16 mouse cellular contexts compared by ENCODE assay signal in the genomic region with DNA sequence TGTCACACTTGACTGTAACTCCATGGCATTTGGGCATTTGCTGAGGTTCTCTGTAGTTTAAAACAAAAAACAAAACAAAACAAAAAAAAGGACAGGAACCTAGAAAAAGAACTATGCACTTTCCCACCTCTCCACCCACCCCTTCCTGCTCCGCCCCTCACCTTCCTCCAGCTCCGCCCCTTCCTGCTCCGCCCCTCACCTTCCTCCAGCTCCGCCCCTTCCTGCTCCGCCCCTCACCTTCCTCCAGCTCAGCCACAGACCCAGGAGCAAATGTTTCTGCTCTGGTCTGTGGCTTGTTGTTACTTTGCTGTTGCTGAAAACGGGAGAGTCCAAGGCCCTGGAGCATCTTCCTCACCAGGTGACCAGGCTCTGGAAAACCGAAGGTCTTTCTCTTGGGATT. TPM values are rescaled to one million over a fixed set of nuclear protein-coding genes. Genes with fewer than 3 reads are reported as not detected.
DNase-seq lines count a peak whose midpoint lies in the region; ATAC-seq and TF ChIP-seq lines count a peak whose summit lies in the region.
"Had no signal": no experiment of that assay in that cellular context is flagged by ENCODE, and none has a peak within 500 bp of the region (broad histone marks: within the 10 kb centered on the region; RNA-seq: fewer than 3 reads in every experiment).

No protein-coding gene starts in this region.

- 0 out of 2 replicates have a peak, but pooled peaks have one; percentile 19 for TF ChIP-seq POLR2A in bone marrow, adult 2 months (IDR thresholded peaks at IDR 0.05; ENCODE audit: borderline replicate concordance, control insufficient read depth, low read depth, low read length)

- H3K4me3 ChIP-seq in bone marrow, adult 2 months (replicated peaks; ENCODE audit: control insufficient read depth, low read depth, low read length), result peak overlapping the region; percentile 48
- H3K4me3 ChIP-seq: forebrain, embryonic 15.5 days; heart, embryonic 15.5 days; hindbrain, embryonic 15.5 days had no signal

- WGBS in bone marrow, adult 2 months, result 60% methylated on average over 7 of the region's 7 CpGs

- ATAC-seq in neutrophil, adult 5-6 weeks (ENCODE audit: extremely low read depth, insufficient number of reproducible peaks, low FRiP score, poor library complexity, severe bottlenecking), result peak; percentile 72
- ATAC-seq: forebrain, embryonic 15.5 days had no signal

- H3K4me1 ChIP-seq in bone marrow, adult 2 months (ENCODE audit: control insufficient read depth, insufficient read depth, low read length), result peaks cover 5% of the 10 kb centered on the region; the same call in 1 of the 2 replicates
- H3K4me1 ChIP-seq: forebrain, embryonic 15.5 days; hindbrain, embryonic 15.5 days had no signal

- H3K27ac ChIP-seq in bone marrow, adult 2 months (ENCODE audit: control insufficient read depth, insufficient read depth, low read depth, low read length, poor library complexity), result peak overlapping the region; percentile 75
- H3K27ac ChIP-seq: forebrain, embryonic 15.5 days; heart, embryonic 15.5 days; hindbrain, embryonic 15.5 days; kidney, postnatal 0 days had no signal

- peak; percentile 32 for DNase-seq in 3134 (ENCODE audit: extremely low read depth, insufficient read length, low spot score)
- peak; percentile 60 for DNase-seq in 416B (ENCODE audit: low read depth)
- DNase-seq in cerebellum, postnatal 25 days, result no peak
- no peak for DNase-seq in cerebellum, adult 11 months
- no peak for DNase-seq in right cerebral cortex, postnatal 25 days
- DNase-seq: adrenal gland, adult 8-10 months; gastrocnemius, postnatal 14 days; left cerebral cortex, postnatal 4 days; lung, adult 2 months had no signal

- TF ChIP-seq CTCF in bone marrow, adult 2 months (IDR thresholded peaks at IDR 0.05; ENCODE audit: control insufficient read depth, insufficient read depth, low read length), result no peak

RNA-seq across cellular contexts. Expression of a gene that starts 2.6 kb away (rescaled TPM):
- polyA plus RNA-seq in bone marrow, adult 2 months (2011; ENCODE audit: insufficient read depth, insufficient read length, low replicate concordance, missing spikeins), result 9.9 and 21.8 TPM in 2 replicates
- total RNA-seq in neutrophil, adult 5-6 weeks (2017), result 23.7 and 25.5 TPM in 2 replicates

RNA-seq across cellular contexts. Expression of a gene that starts 34.0 kb away (rescaled TPM):
- polyA plus RNA-seq in bone marrow, adult 2 months (2011; ENCODE audit: insufficient read depth, insufficient read length, low replicate concordance, missing spikeins), result 4.4 and 17.1 TPM in 2 replicates
- 9.2 and 10.0 TPM in 2 replicates for total RNA-seq in neutrophil, adult 5-6 weeks (2017)
- total RNA-seq: layer of hippocampus, postnatal 14 days had no signal
- polyA plus RNA-seq: forebrain, embryonic 15.5 days; hindbrain, embryonic 15.5 days had no signal

Comparison
In these comparisons a context has a peak if more than half of its experiments do, and no peak if none do; other contexts are left out.
1. DNase-seq: peak in 3134 (single experiment) and 416B (single experiment); none in cerebellum, postnatal 25 days (0 of 2), cerebellum, adult 11 months (single experiment) and right cerebral cortex, postnatal 25 days (single experiment).